Mouse (Mus musculus) urinary bladder, adult 18-20 months (tissue): ENCODE results near the gene Cerk.
"Not testable (repeated sequence)": the region's sequence is repeated elsewhere in the genome, so short reads cannot be mapped to it uniquely, and the experiment has no call there.

ENCODE experiments used
- DNase-seq, 2 experiments: peaks; one replicate each; pipeline ENCODE4 v3.0.0; 2022; ENCODE audit warnings: low spot score in 2 of 2, mixed read lengths in 2 of 2

Gene Cerk

GRCm38 (mm10) chr15:86116421-86116820, 69.5 kb downstream of the Cerk start:
- DNase-seq: no peak

DNA sequence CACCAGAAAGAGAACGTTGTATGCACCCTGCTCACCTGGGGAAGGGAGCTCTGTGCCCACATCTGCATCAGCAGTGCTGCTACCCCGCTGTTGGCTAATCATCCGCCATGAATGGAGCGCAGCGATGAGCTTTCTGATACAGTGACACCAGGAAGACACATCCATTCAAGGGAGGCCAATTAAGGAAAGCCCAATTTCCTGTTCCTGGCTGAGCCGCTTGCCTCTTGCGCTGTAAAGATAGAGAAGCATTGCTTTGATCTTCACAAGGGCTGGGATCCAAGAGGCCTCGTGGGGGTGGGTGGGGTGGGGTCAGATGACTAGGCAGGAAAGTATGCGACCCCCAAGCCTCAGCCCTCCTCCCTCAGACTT, 72.6 kb downstream of the Cerk start:
- no peak for DNase-seq

DNA sequence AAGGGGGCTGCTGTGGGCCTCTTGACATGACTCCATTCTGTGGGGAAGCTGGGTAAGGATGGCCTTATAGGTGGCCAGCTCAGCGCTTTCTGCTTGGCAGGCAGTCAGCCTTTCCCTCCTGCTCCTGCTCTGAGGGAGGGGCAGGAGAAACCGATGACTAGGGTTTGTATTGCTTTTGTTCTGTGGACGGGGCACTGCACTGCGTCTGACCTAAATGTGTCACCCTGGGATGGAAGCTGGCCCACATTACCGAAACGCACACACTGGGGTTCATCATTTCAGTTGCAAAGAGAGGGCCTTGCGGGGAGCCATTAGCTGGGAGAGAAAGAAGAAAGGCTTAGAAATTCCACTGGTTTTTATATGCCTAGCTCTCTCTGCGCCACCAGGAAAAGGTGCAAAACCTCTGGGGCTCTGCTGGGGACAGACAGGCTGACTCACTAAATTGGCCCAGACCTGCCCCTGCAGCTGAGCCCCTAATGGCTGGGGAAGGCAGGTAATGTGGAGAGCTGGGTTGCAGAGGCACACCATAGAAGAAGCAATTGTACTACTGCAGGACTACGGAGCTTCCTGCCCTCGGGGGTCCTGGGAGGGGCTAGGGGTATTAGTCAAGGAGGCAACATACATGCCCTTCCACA, 73.1 kb downstream of the Cerk start:
- DNase-seq: no peak

GRCm38 (mm10) chr15:86110361-86111103, 75.4 kb downstream of the Cerk start:
- DNase-seq: no peak

DNA sequence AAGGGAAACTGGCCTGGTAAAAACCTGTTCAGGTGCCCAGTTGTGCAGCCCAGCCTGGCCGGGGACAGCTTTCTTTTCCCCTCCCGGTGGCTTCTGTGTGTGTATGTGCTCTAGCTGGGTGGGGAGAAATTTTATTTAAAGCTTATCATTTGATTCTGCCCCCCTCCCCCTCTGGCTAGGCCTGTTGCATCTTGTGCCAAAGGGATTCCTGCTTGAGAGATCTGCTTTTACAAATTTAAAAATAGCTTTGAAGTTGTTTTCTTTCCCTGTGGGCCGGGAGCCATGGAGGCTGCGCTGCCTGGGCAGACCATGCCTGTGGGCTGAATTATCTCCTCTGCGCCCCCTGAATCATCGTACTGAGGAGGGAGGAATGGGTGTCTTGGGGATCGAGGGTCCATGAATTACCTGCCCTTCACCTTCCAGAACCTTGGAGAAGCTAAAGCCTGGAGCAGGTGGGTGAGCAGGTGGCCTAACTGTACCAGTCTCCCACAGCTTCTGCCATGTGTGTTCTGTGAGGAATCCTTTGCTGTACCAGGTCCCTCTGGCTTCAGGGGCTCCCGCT, 76.2 kb downstream of the Cerk start:
- DNase-seq: no peak

DNA sequence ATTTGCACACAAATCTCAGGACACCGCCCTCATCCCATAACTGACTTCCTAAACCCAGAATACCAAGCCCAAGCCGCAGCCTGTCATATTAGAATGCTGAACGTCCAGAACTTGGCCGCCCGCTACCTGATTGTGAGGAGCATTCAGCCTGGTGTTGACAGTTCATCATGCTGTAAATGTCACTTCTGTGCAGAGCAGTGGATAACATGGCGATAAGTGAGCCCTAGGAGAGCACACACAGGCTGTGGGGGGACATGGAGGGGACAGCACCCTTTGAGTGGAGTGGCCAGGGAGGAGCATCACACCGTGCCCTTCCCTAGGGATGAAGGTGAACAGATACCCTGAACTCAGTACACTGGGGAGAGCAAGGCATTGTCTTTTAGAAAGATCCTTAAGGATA, 76.7 kb downstream of the Cerk start:
- no peak for DNase-seq

GRCm38 (mm10) chr15:86107831-86108471, 78.0 kb downstream of the Cerk start:
- no peak for DNase-seq

- DNase-seq: no peak
These were observed 80.2 kb downstream of the Cerk start for GRCm38 (mm10) chr15:86105751-86106150.

GRCm38 (mm10) chr15:86105345-86105697, 80.6 kb downstream of the Cerk start:
- DNase-seq: no peak

- DNase-seq: no peak
These were observed 81.3 kb downstream of the Cerk start for GRCm38 (mm10) chr15:86104401-86105344.

DNA sequence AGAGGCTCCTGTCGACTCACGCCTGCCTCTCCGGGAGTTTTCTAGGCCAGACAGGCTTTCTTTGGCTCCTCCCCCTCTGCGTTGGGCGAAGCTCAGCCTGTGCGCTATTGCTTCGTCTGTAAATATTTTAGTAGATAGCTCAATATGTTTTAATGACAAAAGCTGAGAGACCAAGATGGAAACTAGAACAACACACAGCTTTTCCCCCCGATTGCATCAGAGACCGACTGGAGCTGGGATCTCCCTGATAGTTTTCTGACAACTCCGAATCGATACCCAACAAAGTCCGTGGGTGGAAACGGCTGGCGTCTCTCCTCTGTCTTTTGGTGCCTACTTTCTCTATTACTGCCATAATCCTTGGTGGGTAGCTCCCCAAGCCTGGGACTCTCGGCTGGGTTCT, 83.6 kb downstream of the Cerk start:
- no peak for DNase-seq

DNA sequence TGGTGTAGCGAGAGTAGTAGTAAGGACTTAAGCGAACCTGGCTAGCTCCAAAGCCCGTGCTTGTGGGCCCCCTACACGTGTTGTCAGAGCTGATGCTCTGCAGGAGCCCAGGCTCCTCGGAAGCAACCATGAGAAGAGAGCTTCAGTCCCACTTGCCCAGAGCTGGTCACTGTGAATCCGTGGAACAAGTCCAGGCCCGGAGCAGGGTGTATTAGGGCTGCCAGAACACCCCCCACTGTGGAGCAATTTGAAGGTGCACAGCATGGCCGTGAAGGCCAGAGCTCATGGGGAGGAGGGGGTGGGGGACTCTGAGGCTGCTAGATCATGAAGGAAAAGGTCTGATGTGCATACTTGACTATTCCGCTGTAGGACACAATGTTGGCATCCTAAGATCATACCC, 84.4 kb downstream of the Cerk start:
- no peak for DNase-seq

DNA sequence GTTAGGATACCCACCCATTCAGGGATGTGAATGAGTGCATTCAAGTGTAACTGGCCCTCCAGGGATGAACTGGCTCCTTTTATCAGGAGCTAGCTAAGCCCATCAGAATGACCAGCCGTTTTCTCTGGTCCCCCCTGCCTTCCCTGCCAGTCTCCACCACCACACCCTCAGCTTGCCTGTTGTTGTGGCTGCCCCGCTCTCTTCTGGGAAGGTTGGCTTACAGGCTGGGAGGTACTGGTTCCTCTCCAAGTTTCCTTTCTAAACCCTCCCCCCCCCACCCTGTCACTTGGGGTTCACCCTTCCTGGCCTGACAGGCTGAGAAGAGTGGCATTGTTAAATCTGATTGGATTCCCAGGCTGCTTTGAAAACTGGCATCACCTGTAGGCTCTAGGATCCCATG, 88.1 kb downstream of the Cerk start:
- no peak for DNase-seq

DNA sequence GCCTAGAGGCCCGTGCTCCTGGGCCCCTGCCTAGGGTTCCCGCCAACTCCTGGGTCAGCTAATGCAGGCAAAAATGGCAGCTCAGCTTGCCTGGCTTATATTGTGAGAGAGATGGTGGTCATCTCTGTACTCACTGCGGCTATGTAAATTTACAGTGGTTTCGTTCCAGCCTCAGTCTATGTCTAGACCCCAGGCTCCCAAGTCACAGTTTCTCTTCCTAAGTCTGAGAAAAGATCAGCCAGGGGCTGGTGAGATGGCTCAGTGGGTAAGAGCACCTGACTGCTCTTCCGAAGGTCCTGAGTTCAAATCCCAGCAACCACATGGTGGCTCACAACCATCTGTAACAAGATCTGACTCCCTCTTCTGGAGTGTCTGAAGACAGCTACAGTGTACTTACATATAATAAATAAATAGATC, 89.3 kb downstream of the Cerk start:
- DNase-seq: not testable (repeated sequence)

DNA sequence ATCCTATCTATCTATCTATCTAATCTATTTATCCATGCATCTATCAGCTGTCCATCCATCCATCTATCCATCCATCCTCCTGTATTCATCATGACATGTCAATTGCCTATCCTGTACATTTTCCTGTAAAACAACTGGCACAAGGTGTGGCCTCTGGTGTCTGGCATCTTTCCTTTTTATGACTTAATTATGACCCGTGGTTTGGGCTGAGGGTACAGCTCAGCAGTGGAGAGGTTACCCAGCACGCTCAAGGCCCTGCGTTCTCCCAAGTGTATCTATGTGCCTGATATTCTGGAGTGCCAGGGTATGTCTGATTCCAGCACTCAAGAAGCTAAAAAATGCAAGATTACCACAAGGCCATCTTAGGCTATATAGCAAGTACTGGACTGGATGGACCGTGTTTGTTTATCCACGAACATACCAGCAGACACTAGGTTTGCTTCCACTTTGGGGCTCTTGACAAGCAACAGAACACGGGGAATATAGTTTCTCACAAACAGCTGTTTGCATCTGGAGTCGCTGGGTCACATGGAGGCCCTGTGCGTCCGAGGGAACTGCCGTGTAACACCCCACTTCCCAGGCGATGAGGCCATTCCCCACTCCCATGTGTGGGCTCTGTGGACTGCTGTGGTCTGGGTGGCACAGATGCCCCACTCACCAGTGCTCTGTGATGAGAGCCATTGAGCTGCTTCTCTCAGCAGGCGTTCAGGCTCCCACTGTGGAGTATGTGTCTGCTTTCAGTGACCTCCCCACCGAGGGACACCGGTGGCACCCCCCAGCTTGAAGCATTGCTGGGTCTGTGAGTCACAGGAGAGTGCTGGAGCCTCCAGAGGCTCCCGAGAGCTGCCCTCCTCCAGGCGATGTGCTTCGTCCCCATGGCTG, 90.0 kb downstream of the Cerk start:
- DNase-seq: no peak

- DNase-seq: no peak
These were observed 91.4 kb downstream of the Cerk start for GRCm38 (mm10) chr15:86094324-86095121.

DNA sequence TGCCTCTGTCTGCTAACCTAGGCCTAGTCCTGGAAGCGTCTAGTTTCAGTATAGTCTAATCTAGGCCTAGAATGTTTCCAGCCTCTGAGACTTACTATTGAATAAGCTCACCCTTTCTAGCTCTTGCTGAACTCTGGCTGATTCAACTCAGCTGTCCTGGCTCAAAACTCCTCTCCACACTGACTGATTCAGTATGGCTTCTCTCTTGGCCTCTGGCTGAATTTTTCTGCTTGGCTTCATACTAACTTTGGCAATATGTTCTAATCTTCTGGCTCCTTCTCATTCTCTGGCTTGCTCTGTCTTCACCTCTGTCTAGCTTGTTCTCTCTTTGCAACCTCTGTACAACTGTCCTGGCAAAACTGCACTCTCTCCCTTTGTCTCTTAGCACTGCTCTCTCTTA, 92.7 kb downstream of the Cerk start:
- DNase-seq: no peak

DNA sequence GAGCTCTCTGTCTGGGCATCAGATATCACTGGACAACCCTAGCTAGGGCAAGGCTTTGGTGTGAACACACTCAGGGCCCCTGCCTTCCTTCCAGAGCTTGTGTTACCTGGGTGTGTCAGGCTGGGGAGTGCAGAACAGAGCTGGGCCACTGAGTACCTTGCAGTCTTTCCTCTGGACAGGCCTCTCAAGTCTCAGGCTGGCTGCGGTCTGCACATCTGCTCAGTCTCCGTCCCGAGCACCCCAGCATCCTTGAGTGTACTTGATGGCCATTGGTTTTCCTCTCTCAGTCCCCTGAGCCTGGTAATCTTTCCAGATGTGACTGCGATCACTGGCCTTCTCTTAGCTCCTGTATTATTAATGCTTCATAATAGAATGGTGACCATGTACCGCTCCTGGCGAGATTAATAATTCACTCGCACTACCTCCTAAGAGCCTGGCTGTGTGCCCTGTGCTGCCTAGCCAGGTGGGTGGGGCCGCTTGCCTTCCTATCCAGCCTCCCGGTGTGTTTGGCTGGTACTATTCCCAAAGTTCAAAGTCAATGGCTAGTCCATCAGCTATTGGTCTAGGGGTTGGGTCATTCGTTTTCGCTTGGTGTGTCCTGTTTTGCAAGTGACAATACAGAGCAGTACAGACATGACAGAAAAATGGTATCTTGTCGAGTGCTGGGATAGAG, 93.8 kb downstream of the Cerk start:
- no peak for DNase-seq
